Mouse (Mus musculus) heart, adult 2 months (tissue): ENCODE measurements at regions not wholly inside any gene's neighbourhood (a gene's known extent, or its start where the extent isn't known, plus 50 kb on each side); places are given as distances from the start of the nearest gene placed in this dataset.

ENCODE experiments used
- DNase-seq, 2 experiments: peaks; one replicate each; pipeline ENCODE4 v3.0.0; 2021
- H3K27ac ChIP-seq: fragments of 200-600 bp; 2 replicates; pipeline ENCODE4 v1.8.1; 2022
- H3K27me3 ChIP-seq: fragments of 200-500 bp; 2 replicates; pipeline ENCODE4 v1.6.1; 2012; ENCODE audit warnings: mild to moderate bottlenecking, low read length, inconsistent platforms, mixed read lengths; ENCODE audit not compliant: control insufficient read depth, insufficient read depth
- H3K36me3 ChIP-seq: fragments of 200-500 bp; 2 replicates; pipeline ENCODE4 v1.6.1; 2012; ENCODE audit warnings: low read length, inconsistent platforms; ENCODE audit not compliant: control insufficient read depth, insufficient read depth
- H3K4me1 ChIP-seq: fragments of 200-500 bp; 2 replicates; pipeline ENCODE4 v1.6.1; 2011; ENCODE audit warnings: low read length; ENCODE audit not compliant: control insufficient read depth, insufficient read depth
- H3K4me3 ChIP-seq: fragments of 200-600 bp; 2 replicates; pipeline ENCODE4 v1.8.1; 2022
- H3K79me2 ChIP-seq: fragments of 200-500 bp; replicated peaks from 2 replicates; pipeline ENCODE4 v1.6.1; 2012; ENCODE audit warnings: mild to moderate bottlenecking, inconsistent platforms, low read length, moderate library complexity, mixed read lengths; ENCODE audit not compliant: control insufficient read depth, insufficient read depth
- H3K9ac ChIP-seq: fragments of 200-500 bp; 2 replicates; pipeline ENCODE4 v1.6.1; 2012; ENCODE audit warnings: low read depth, mild to moderate bottlenecking, control low read depth, inconsistent platforms, low read length, mixed read lengths
- CTCF ChIP-seq: fragments of 200-600 bp; IDR thresholded peaks from 2 replicates; pipeline ENCODE4 v1.8.1; 2022; ENCODE audit warnings: antibody characterized with exemption, mild to moderate bottlenecking, moderate library complexity
- EP300 ChIP-seq: fragments of 200-500 bp; IDR thresholded peaks from 2 replicates; pipeline ENCODE4 v1.6.1; 2011; ENCODE audit warnings: low read depth, low read length, control low read depth; ENCODE audit not compliant: insufficient read depth
- POLR2A ChIP-seq: fragments of 200-500 bp; IDR thresholded peaks from 2 replicates; pipeline ENCODE4 v1.6.1; 2011; ENCODE audit warnings: mild to moderate bottlenecking, low read depth, low read length, control low read depth; ENCODE audit not compliant: insufficient read depth
- whole genome bisulfite sequencing: fragments of 180-500 bp; shearing (Covaris S2); methylation state at CpG from one replicate; pipeline ENCODE4 v1.1.7; 2018; 5-methylcytosine and 5-hydroxymethylcytosine counted together
- intact Hi-C: fragments of 180-260 bp; cut with DNase I; formaldehyde crosslinking; loops from one replicate; pipeline ENCODE4 v1.15.1; 2025

DNA sequence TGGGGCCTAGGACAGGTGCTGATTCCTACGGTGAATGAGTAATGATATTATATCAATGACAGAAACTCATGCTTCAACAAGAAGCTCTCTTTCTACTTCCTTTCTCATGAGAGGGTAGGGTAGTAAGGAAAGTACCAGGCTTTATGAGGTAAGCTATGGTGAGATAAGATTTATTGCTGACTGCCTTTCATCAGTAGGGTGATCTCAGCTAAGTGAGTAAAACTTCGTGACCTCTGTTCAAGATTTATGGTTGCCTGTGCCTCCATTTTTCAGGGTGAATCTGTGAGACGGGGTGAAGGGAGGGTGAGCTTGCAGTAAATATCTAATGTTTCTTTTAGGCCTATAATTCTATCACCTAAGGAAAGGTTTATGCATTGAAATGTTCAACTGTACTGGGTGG, 259.0 kb upstream of the Dcn start:
- Histone ChIP-seq H3K9ac (no peak overlapping the region), H3K27ac (no peak overlapping the region), H3K79me2 (no peaks in the 10 kb centered on the region), H3K4me3 (no peak overlapping the region), H3K36me3 (no peaks in the 10 kb centered on the region), H3K4me1 (no peaks in the 10 kb centered on the region), H3K27me3 (no peaks in the 10 kb centered on the region)
- no peak for DNase-seq
- no peak for TF ChIP-seq CTCF
- TF ChIP-seq POLR2A: no peak
- TF ChIP-seq EP300: no peak
- intact Hi-C loops: no loop called here
- WGBS: 90% methylated on average over 3 of the region's 3 CpGs

DNA sequence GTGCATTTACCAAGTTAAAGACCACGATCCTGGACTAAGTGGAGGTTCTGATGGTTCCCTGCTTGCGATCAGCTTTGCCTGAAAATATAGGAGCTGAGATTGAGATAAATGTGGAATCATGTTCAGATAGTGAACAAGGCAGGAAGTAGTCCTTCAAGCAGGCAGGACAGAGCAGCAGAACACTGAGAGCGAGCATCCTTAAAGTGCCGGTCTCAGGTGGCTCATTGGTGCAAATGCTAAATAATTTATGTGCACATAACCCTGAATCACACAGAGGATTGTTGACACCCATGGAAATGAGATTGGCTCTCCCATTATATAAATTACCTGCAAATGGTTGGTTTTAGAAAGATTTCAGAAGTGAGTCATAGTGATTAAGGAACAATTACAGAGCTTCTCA, 243.8 kb upstream of the Dcn start:
- no peaks in the 10 kb centered on the region for H3K79me2 ChIP-seq
- no peaks in the 10 kb centered on the region for H3K27me3 ChIP-seq
- no peak overlapping the region for H3K27ac ChIP-seq
- 71% methylated on average over 4 of the region's 4 CpGs for WGBS
- no peaks in the 10 kb centered on the region for H3K36me3 ChIP-seq
- DNase-seq: no peak
- H3K4me1 ChIP-seq: no peaks in the 10 kb centered on the region
- intact Hi-C loops: no loop called here
- TF ChIP-seq EP300: no peak
- TF ChIP-seq POLR2A: no peak
- no peak for TF ChIP-seq CTCF
- no peak overlapping the region for H3K4me3 ChIP-seq
- no peak overlapping the region for H3K9ac ChIP-seq

GRCm38 (mm10) chr10:97241476-97241875, 237.9 kb upstream of the Dcn start:
- Histone ChIP-seq H3K27me3 (no peaks in the 10 kb centered on the region), H3K27ac (no peak overlapping the region), H3K36me3 (no peaks in the 10 kb centered on the region), H3K4me3 (no peak overlapping the region), H3K4me1 (no peaks in the 10 kb centered on the region), H3K79me2 (no peaks in the 10 kb centered on the region), H3K9ac (no peak overlapping the region)
- no peak for TF ChIP-seq POLR2A
- no peak for TF ChIP-seq CTCF
- TF ChIP-seq EP300: no peak
- DNase-seq: no peak
- intact Hi-C loops: no loop called here
- 38% methylated on average over 2 of the region's 2 CpGs for WGBS

DNA sequence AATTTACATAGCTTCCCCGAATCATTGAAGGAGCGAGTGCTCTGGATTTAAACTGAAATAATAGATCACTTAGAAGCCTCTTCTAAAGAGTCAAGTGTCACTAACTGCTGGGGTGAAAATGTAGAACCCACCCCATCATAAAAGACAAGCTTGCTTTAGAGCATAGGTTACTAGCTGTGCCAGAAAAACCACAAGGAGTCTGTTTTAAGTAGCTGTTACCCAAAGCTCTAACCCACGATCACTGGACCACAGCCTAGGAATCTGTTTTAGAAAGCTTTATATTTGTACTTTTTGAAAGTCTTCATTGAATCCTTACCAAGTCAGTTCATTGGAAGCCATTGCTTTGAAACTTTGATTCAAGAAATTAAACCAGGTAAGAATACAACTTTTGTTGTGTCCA, 233.7 kb upstream of the Dcn start:
- H3K27ac ChIP-seq: no peak overlapping the region
- DNase-seq: no peak
- H3K79me2 ChIP-seq: no peaks in the 10 kb centered on the region
- no peaks in the 10 kb centered on the region for H3K4me1 ChIP-seq
- no peaks in the 10 kb centered on the region for H3K27me3 ChIP-seq
- no peaks in the 10 kb centered on the region for H3K36me3 ChIP-seq
- 89% methylated on average over 3 of the region's 3 CpGs for WGBS
- intact Hi-C loops: no loop called here
- H3K9ac ChIP-seq: no peak overlapping the region
- TF ChIP-seq EP300 (no peak), CTCF (no peak), POLR2A (no peak)
- H3K4me3 ChIP-seq: no peak overlapping the region

DNA sequence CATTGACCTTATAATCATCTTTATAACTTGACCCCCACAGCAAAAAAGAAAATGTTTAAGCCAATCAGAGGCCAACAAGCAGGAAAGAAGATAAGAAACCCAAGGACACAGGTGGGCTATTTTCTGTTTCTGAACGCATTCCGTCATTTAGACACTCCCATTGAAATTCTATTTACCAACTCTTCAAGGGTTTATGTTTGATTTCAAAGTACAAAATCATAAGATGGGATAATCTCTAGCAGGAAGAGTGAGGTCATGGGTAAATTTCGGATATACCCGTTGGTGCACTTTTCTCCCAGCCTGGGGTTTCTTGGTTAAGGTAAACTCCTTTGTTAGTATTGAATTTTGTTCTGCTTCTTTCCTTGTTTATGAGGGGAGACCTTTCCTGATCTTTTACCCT, 230.9 kb upstream of the Dcn start:
- Histone ChIP-seq H3K4me1 (no peaks in the 10 kb centered on the region), H3K27ac (no peak overlapping the region), H3K79me2 (no peaks in the 10 kb centered on the region), H3K9ac (no peak overlapping the region), H3K36me3 (no peaks in the 10 kb centered on the region), H3K27me3 (no peaks in the 10 kb centered on the region), H3K4me3 (no peak overlapping the region)
- WGBS: 63% methylated on average over 4 of the region's 4 CpGs
- intact Hi-C loops: no loop called here
- DNase-seq: no peak
- no peak for TF ChIP-seq EP300
- TF ChIP-seq CTCF: no peak
- TF ChIP-seq POLR2A: no peak

GRCm38 (mm10) chr10:97249760-97250159, 229.6 kb upstream of the Dcn start:
- WGBS: 75% methylated on average over 1 of the region's 1 CpGs
- no peak for DNase-seq
- Histone ChIP-seq H3K4me1 (no peaks in the 10 kb centered on the region), H3K79me2 (no peaks in the 10 kb centered on the region), H3K4me3 (no peak overlapping the region), H3K27me3 (no peaks in the 10 kb centered on the region), H3K27ac (no peak overlapping the region), H3K9ac (no peak overlapping the region), H3K36me3 (no peaks in the 10 kb centered on the region)
- TF ChIP-seq CTCF (no peak), POLR2A (no peak), EP300 (no peak)
- intact Hi-C loops: no loop called here

DNA sequence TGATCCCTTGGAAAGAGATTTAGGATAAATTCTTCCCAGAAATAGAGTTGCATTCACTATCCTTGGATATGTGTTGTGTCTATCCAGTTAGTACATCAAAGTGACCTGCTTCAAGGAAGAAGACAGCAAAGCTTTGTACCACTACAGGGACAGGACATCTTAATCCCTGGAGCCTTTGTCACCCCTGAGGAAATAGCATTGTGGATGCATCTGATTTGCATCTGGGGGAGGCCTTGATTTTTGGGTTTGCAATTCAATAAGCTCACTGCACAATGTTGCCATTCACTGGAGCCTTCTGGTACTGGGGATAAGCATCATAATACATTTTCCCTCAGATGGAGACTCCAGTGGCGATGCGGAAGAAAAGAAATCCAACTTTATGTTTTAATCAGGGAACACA, 229.2 kb upstream of the Dcn start:
- H3K4me1 ChIP-seq: no peaks in the 10 kb centered on the region
- intact Hi-C loops: no loop called here
- no peaks in the 10 kb centered on the region for H3K27me3 ChIP-seq
- DNase-seq: no peak
- no peak overlapping the region for H3K4me3 ChIP-seq
- H3K36me3 ChIP-seq: no peaks in the 10 kb centered on the region
- TF ChIP-seq POLR2A (no peak), EP300 (no peak), CTCF (no peak)
- H3K27ac ChIP-seq: no peak overlapping the region
- no peak overlapping the region for H3K9ac ChIP-seq
- 95% methylated on average over 2 of the region's 2 CpGs for WGBS
- no peaks in the 10 kb centered on the region for H3K79me2 ChIP-seq
